Mouse (Mus musculus) thymus, postnatal 0 days (tissue): ENCODE results near the gene Qrich2. TPM values are rescaled to one million over a fixed set of nuclear protein-coding genes. Genes with fewer than 3 reads are reported as not detected.
A peak's percentile ranks its signal among the peaks of the same experiment; 100 is the strongest.
"Not testable (repeated sequence)": the region's sequence is repeated elsewhere in the genome, so short reads cannot be mapped to it uniquely, and the experiment has no call there.

ENCODE experiments used
- DNase-seq: peaks from one replicate; pipeline ENCODE4 v3.0.0-alpha.2; 2015; ENCODE audit warnings: low spot score
- polyA plus RNA-seq: library from polyadenylated mRNA; unstranded; fragments of >200 nt; fragmentation: Nextera tagmentation; extraction: Ambion mirVana; gene quantifications from 2 replicates; pipeline ENCODE4 v1.2.1, GENCODE M21; 2015

Gene Qrich2
- polyA plus RNA-seq, 1 experiment from 2014 or later, result 0.35 TPM

DNA sequence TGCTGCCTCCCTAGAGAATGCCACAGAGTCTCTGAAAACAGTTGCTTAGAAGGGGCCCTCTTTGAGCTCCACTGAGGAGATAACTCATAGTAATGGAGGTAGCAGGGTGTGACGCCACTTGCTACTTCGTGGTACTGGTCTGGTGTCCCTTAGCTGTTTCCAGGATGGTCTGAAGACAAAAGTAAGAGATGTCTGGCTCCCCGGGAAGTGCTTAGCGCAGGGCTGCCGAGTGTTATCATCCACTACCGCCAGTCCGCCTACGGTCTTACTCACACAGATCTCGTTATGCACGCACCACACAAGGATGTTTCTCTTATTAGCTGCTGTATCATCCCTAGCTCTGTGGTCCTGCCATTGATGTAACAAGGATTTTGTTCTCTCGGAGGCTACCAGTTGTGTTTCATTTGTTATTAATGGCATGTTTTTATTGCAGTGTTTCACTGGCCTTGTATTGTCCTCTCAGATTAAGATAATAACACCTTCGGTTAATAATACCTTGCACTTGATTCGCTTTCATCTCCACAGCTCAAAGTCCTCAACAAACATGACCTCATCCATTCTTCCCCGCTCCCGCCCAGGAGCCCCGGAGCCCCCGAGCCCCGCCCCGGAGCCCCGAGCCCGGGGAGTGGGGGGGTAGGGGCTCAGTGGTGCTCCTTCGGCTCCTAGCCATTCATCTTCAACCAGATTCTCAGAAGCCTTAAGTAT lies 35.2 kb downstream of the Qrich2 start:
- DNase-seq, result no peak

GRCm38 (mm10) chr11:116429862-116430613 lies 36.0 kb downstream of the Qrich2 start:
- DNase-seq, result no peak

DNA sequence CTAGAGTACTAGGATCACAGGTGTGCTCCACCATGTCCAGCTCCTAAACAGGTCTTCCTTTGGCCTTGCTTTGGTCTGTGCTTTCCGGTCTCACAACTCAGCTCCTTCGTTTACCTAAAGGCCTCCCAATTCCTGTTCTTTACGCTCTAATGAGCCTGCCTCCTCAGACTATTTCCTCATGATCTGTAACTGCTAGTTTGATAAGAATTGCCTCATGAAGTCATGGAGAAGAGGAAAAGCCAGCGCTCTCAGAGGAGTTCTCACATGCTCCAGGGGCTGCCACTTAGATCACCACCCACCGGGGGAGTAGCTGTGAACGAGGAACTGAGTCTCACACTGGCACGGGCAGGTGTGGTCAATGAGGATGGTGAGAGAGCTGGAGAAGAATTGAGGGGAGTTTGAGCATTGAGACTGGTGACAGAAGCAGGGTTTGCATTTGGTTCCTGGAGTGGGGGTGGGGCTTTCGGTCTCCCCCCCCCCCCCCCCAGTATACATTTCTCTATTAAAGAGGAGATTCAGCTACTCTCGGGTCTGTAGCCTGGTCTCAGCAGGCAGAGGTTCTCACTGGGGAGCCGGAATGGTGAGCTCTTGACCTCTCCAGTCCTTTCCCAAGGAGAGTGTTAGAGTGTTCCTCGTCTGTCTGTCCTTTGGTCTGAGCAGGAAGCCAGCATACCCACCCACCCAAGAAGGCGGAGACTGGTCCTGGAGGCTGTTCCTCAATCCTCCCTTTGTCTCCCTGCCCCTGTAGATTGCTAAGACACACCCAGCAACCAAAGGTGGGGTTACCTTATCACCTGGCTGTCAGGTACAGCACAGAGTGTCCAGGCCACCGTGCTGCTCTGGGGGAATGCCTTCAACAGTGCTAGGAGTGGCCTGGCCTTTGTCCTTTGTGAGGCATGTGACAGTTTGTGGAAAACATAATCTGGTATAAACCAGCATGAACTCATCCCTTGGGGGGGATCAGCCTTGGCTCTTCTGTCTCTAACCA lies 36.9 kb downstream of the Qrich2 start:
- DNase-seq, result no peak

GRCm38 (mm10) chr11:116426852-116427575 lies 39.0 kb downstream of the Qrich2 start:
- DNase-seq, result no peak

GRCm38 (mm10) chr11:116426328-116426727 lies 39.7 kb downstream of the Qrich2 start:
- DNase-seq, result not testable (repeated sequence)

DNA sequence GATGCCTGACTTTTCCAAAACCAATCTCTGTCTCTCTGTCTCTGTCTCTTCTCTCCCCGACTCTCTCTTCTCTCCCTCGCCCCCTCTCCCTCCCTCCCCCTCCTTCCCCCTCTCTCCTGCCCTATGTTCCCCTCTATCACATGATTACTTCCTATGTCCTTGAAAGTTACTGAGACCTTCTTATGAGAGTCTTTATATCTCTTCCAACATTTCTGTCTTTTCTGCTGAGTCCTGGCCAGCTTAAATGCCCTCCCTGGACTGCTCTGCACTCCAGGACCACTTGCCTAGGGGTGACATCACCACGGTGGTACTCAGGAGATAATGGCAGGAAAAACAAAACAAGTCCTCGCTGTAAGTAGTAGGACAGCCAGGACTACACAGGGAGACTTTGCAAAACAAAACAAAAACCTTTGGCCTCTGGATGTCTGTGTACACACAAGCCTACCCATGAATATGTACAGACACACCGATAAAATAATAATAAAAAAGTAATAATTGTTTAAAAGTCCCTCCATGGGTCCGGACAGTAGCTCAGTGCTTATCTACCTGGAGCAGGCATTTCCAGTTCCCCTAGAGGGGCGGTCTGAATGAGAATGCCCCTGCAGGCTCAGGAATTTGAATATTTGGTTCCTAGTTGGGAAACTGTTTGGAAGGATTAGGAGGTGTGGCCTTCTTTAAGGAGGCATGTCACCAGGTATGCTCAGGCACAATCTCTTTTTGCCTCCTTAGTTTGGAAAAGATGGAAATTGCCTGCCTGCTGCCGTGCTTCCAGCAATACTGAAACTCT lies 41.2 kb downstream of the Qrich2 start:
- DNase-seq, result no peak

DNA sequence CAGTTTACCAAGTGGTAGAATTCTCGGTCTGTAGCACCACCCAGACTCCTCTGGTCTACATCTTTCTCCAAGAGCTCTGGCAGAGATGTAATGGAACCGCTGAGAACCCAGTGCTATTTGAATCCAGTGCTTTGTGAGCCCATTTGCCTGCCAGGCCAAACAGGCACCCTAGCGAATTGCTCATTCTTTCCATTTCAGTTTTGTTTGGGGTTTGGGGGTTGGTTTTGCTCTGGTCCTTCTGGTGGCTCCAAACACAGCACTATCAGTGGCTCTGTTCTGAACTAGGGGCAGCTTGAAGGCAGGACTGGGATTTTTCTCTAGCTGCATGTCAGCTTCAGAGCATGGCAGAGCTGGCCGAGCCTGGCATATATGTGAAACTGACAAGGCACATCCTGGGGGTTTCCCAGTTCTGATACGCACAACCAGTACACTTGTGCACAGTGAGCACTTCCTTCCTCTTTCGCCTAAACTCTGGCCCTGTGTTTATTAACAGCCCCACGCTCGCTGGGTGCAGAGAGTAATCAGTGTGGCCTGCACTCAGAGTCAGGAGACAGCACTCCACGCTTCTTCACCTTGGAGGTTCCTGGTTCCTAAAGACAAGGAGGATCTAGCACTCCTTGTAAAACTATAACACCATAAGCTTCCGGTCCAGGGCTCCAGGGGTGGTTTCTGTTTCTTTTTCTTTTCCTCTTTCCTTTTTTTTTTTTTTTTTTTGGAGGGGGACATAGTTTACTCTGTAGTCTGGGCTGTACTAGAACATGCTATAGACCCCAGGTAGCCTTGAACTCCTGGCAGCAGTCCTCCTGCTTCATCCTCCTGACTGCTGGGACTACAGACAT lies 42.0 kb downstream of the Qrich2 start:
- DNase-seq, result peak; percentile 25

DNA sequence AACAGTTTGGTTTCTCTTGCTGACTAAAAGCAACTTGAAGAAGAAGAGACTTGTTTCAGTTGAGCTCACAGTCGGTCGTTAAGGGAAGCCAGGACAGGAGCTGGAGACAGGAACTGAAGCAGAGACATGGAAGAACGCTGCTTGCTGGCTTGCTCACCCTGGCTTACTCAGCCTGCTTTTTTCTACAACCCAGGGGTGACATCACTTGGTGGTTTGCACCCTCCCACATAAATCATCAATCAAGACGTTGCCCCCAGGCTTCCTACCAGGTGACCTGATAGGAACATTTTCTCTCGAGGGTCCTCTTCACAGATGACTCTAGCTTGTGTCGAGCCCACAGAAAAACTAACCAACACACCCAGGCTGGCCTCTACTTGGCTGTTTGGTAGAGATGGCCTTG lies 42.8 kb downstream of the Qrich2 start:
- DNase-seq, result no peak

DNA sequence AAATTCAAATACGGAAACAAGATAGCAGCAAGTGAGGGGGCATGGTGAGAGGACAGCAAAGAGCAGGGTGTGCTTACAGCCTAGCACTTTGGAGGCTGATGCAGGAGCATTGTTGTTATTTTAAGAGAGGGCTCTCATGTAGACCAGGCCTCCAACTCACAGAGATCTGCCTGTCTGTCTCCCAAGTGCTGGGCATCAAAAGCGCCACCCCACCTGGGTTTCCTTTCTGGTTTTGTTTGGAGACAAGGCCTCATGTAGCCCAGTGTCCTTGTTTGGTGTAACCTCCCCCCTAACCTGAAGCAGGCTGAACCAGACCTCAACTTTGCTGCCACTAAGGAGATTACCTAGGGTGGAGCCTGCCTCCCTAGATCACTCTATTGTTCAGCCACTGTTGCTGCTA lies 43.5 kb downstream of the Qrich2 start:
- no peak for DNase-seq

DNA sequence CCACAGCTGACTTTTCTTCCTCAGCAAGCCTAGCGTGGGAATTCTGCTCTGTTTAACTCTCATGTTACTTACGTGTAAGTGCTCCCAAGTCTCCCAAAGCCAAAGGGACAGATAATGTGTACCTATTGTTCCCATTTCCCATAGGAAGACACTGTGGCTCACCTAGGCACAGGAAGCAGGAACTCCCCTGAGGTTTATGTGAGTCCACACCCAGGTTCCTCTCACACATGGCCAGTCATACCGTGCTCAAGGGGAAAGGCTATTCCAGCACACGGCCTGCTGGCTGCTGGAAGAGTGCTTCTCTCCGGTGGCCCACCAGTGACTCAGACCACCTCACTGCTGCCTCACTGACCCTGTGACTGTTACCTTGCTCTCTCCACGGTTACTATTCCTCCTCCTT lies 44.9 kb downstream of the Qrich2 start:
- no peak for DNase-seq

DNA sequence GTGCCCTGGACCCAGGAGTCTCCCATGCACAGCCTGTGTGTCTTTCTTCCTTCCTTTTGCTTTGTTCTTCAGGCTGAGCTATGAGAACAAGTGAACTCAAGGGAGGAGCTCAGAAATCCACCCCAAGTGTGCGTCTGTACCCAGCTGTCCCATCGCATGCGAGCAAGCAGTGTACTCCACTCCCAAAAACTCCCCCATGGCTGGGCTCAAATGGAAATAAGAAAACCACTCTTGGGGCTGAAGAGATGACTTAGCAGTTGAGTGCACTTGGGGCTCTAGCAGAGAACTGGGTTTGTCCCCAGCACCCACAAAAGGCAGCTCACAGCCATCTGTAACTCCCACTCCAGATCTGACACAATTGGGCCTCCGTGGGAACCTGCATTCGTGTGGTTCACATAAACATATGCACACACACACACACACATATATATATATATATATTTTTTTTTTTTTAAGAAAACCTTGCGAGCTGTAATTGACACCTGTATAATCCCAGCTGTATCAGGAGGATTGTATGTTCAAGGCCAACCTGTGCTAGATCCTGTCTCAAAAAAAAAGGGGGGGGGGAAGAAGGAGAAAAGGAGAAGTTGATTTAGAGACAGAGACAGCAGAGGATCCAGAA lies 47.1 kb downstream of the Qrich2 start:
- peak; percentile 46 for DNase-seq

DNA sequence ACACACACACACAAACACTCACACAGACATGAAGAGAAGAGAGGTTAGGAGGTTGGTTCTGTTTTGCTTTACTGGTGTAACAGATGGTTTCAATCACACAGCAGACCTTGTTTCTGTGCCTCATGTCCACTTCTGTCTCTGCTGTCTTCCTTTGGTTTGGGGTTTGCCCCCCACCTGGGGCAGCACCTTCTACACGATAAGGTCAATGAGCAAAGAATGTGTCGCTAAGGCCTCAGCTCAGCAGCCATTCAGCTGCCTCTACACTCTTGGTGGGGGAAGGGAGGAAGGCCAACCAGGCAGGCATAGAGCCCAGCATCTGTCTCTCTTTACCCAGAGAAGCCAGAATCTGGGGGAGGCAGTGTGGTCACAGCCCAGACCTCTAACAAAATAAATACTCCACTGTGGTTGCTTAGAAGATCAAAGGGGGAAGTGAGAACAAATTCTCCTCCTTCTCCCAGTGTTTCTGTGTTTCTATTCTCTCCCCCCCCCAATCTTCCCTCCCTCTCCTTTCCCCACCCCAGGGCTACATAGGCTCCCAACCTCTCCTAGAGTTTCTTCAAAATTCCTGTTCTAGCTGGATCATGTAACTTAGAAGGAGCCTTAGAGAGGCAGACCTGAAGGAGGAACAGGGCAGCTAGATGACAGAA lies 47.7 kb downstream of the Qrich2 start:
- DNase-seq, result peak; percentile 38

DNA sequence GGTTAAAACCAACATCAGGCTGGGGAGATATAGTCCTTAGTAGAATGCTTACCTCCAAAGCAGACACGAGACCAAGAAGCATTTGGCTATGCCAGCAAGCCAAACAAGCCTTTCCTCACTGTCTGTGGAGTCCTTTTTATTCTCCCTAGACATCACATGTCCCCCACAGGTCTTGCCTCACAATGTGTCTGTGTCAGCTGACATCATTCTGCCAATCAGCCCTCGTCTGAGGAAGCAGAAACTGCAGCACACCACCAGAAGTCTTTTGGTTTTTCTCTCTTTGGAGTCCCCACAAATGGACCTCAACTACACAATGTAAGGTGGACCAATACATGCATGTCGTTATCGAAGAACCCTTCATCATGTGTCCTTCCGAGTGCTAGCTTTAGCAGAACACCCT lies 49.0 kb downstream of the Qrich2 start:
- no peak for DNase-seq

GRCm38 (mm10) chr11:116416196-116416943 lies 49.7 kb downstream of the Qrich2 start:
- DNase-seq, result no peak

GRCm38 (mm10) chr11:116413631-116414022 lies 52.4 kb downstream of the Qrich2 start:
- DNase-seq, result no peak

GRCm38 (mm10) chr11:116412904-116413630 lies 53.0 kb downstream of the Qrich2 start, which contains the start of gene Rnf157:
TSS of gene Rnf157 (minus strand) at chr11:116413032.
- peak; percentile 87 for DNase-seq
